Mouse (Mus musculus): ENCODE data around the gene Cd274. TPM values are rescaled to one million over a fixed set of nuclear protein-coding genes. Genes with fewer than 3 reads are reported as not detected.

Gene Cd274
- total RNA-seq, 2 experiments from 2014 or later = 3.4 to 8.4 TPM

- no peak for DNase-seq
Observed at GRCm38 (mm10) chr19:29430953-29431352, 63.7 kb downstream of the Cd274 start.

GRCm38 (mm10) chr19:29436793-29437479 is 69.7 kb downstream of the Cd274 start:
- no peak for DNase-seq

Other genes with a start within 250 kb of the Cd274 start
- 10 to 100 TPM; 16.1 to 24.2 TPM for gene Jak2, start 115.6 kb upstream of the Cd274 start, total RNA-seq (2021)
- gene Insl6, start 42.1 kb upstream of the Cd274 start, total RNA-seq (2021) = under 1 TPM; 0.76 to 0.82 TPM
- gene Rln1, start 32.8 kb upstream of the Cd274 start, total RNA-seq (2021) = not detected
- 10 to 100 TPM; 42.5 to 55.5 TPM for gene Plgrkt, start 65 bp upstream of the Cd274 start, total RNA-seq (2021)
- not detected for gene Pdcd1lg2, start 43.5 kb downstream of the Cd274 start, total RNA-seq (2021)
- gene Ric1, start 154.8 kb downstream of the Cd274 start, total RNA-seq (2021) = 10 to 100 TPM; 32.5 to 33.9 TPM